Mouse (Mus musculus): Measurements from ENCODE around the gene Cetn2. TPM values are rescaled to one million over a fixed set of nuclear protein-coding genes. Genes with fewer than 3 reads are reported as not detected.

Gene Cetn2
- total and polyA plus RNA-seq, 3 experiments = 30.4 to 35.3 TPM; not detected in 1

- no peak for DNase-seq (ENCODE audit: low read depth, low spot score)
- no peaks in the 10 kb centered on the region for H3K9me3 ChIP-seq (replicated peaks; ENCODE audit: insufficient read depth, low read length)
- H3K9ac ChIP-seq (ENCODE audit: control insufficient read depth, low read depth, low read length, poor library complexity, severe bottlenecking) = no peak overlapping the region
- H3K27me3 ChIP-seq (ENCODE audit: control insufficient read depth in 1 of 2, insufficient read depth in 2 of 2, low read length in 2 of 2) = no peaks in the 10 kb centered on the region
- H3K27ac ChIP-seq (ENCODE audit: control insufficient read depth, low read depth, low read length) = no peak overlapping the region
- H3K36me3 ChIP-seq (ENCODE audit: control insufficient read depth in 1 of 2, insufficient read depth in 2 of 2, low read length in 2 of 2) = no peaks in the 10 kb centered on the region; a peak in 1 of 4 replicates
- no peak overlapping the region for H3K4me3 ChIP-seq (ENCODE audit: control insufficient read depth in 1 of 2, insufficient read depth in 1 of 2, low read depth in 2 of 2, low read length in 2 of 2)
- no peaks in the 10 kb centered on the region for H3K79me2 ChIP-seq (ENCODE audit: control insufficient read depth, insufficient read depth, low read length, poor library complexity)
- TF ChIP-seq ZKSCAN1 (IDR thresholded peaks at IDR 0.05; ENCODE audit: low read depth, low read length) = no peak
- no peak for TF ChIP-seq GATA1 (IDR thresholded peaks at IDR 0.05; ENCODE audit: low read depth, low read length)
- TF ChIP-seq MEF2A (IDR thresholded peaks at IDR 0.05; ENCODE audit: extremely low read depth, insufficient replicate concordance, low read depth, low read length, poor library complexity, severe bottlenecking) = no peak
- no peak for TF ChIP-seq ZNF384 (IDR thresholded peaks at IDR 0.05; ENCODE audit: low read depth, low read length)
- TF ChIP-seq CTCF (IDR thresholded peaks at IDR 0.05 in 2 of 3, conservative IDR thresholded peaks at IDR 0.05 in 1 of 3; ENCODE audit: control insufficient read depth in 1 of 3, insufficient read depth in 1 of 3, low read depth in 2 of 3, low read length in 3 of 3, poor library complexity in 1 of 3, severe bottlenecking in 1 of 3) = no peak
- TF ChIP-seq EP300 (IDR thresholded peaks at IDR 0.05; ENCODE audit: low read depth in 1 of 2, low read length in 2 of 2) = no peak
- no peak for TF ChIP-seq E2F4 (IDR thresholded peaks at IDR 0.05; ENCODE audit: borderline replicate concordance, low read depth, low read length)
- no peaks in the 10 kb centered on the region for H3K4me1 ChIP-seq (ENCODE audit: control insufficient read depth in 1 of 2, insufficient read depth in 2 of 2, low read length in 2 of 2)
Measured at GRCm38 (mm10) chrX:72953464-72953863, 35.3 kb upstream of the Cetn2 start.

GRCm38 (mm10) chrX:72921391-72921790, 3.2 kb upstream of the Cetn2 start:
- no peaks in the 10 kb centered on the region for H3K4me1 ChIP-seq (ENCODE audit: control insufficient read depth in 1 of 2, insufficient read depth in 2 of 2, low read length in 2 of 2)
- no peaks in the 10 kb centered on the region for H3K27me3 ChIP-seq (ENCODE audit: control insufficient read depth in 1 of 2, insufficient read depth in 2 of 2, low read length in 2 of 2)
- H3K9me3 ChIP-seq (replicated peaks; ENCODE audit: insufficient read depth, low read length) = no peaks in the 10 kb centered on the region
- no peak overlapping the region for H3K4me3 ChIP-seq (ENCODE audit: control insufficient read depth in 1 of 2, insufficient read depth in 1 of 2, low read depth in 2 of 2, low read length in 2 of 2)
- no peak overlapping the region for H3K9ac ChIP-seq (ENCODE audit: control insufficient read depth, low read depth, low read length, poor library complexity, severe bottlenecking)
- H3K27ac ChIP-seq (ENCODE audit: control insufficient read depth, low read depth, low read length) = no peak overlapping the region
- no peak for DNase-seq (ENCODE audit: low read depth, low spot score)
- TF ChIP-seq ZMIZ1 (IDR thresholded peaks at IDR 0.05; ENCODE audit: low read depth, low read length) = no peak
- H3K36me3 ChIP-seq (ENCODE audit: control insufficient read depth in 1 of 2, insufficient read depth in 2 of 2, low read length in 2 of 2) = peaks cover 0 to 2% of the 10 kb centered on the region in 2 experiments; a peak in 1 of 4 replicates
- H3K79me2 ChIP-seq (ENCODE audit: control insufficient read depth, insufficient read depth, low read length, poor library complexity) = no peaks in the 10 kb centered on the region; the same call in 1 of the 2 replicates

DNA sequence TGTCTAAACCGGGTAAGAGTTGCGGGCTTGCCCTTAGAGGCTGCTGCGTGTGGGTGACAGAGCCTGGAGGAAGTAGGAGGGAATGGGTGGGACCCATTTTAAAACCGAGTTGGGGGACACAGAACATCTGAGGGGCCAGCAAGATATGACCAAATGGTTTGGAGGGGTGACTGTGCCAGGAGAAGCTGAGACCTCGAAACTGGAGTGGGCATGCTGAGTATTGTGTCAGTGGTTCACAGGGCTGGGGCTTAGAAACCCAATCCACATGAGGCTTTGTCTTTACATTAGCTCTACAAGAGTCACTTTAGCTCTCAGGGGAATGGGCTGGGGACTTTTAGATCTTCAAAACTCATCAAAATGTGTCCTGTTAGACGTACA, 460 bp upstream of the Cetn2 start:
- H3K4me3 ChIP-seq (ENCODE audit: control insufficient read depth in 1 of 2, insufficient read depth in 1 of 2, low read depth in 2 of 2, low read length in 2 of 2) = peak overlapping the region; percentile 71 to 72
- H3K9ac ChIP-seq (ENCODE audit: control insufficient read depth, low read depth, low read length, poor library complexity, severe bottlenecking) = peak overlapping the region; percentile 65
- peaks cover 0 to 2% of the 10 kb centered on the region in 2 experiments; a peak in 1 of 4 replicates for H3K36me3 ChIP-seq (ENCODE audit: control insufficient read depth in 1 of 2, insufficient read depth in 2 of 2, low read length in 2 of 2)
- no peak for DNase-seq (ENCODE audit: low read depth, low spot score)
- H3K9me3 ChIP-seq (replicated peaks; ENCODE audit: insufficient read depth, low read length) = no peaks in the 10 kb centered on the region
- H3K27me3 ChIP-seq (ENCODE audit: control insufficient read depth in 1 of 2, insufficient read depth in 2 of 2, low read length in 2 of 2) = no peaks in the 10 kb centered on the region
- TF ChIP-seq POLR2A (IDR thresholded peaks at IDR 0.05; ENCODE audit: control insufficient read depth in 1 of 2, insufficient read depth in 1 of 2, low read depth in 1 of 2, low read length in 2 of 2, poor library complexity in 1 of 2) (peak in 1 of 2 experiments; percentile 47; a peak in 1 of 4 replicates), ETS1 (IDR thresholded peaks at IDR 0.05; ENCODE audit: low read depth, low read length) (no peak), CHD2 (IDR thresholded peaks at IDR 0.05; ENCODE audit: low read length) (no peak), ZC3H11A (IDR thresholded peaks at IDR 0.05; ENCODE audit: low read depth, low read length) (no peak), BHLHE40 (IDR thresholded peaks at IDR 0.05; ENCODE audit: borderline replicate concordance, low read depth, low read length) (no peak), JUND (IDR thresholded peaks at IDR 0.05; ENCODE audit: low read depth, low read length) (no peak)
- no peaks in the 10 kb centered on the region for H3K4me1 ChIP-seq (ENCODE audit: control insufficient read depth in 1 of 2, insufficient read depth in 2 of 2, low read length in 2 of 2)
- peak overlapping the region; percentile 56 for H3K27ac ChIP-seq (ENCODE audit: control insufficient read depth, low read depth, low read length)
- no peaks in the 10 kb centered on the region; the same call in 1 of the 2 replicates for H3K79me2 ChIP-seq (ENCODE audit: control insufficient read depth, insufficient read depth, low read length, poor library complexity)

All from MEL (cell line).